Mouse (Mus musculus): ENCODE measurements at regions not wholly inside any gene's neighbourhood (a gene's known extent, or its start where the extent isn't known, plus 50 kb on each side); places are given as distances from the start of the nearest gene placed in this dataset.

DNA sequence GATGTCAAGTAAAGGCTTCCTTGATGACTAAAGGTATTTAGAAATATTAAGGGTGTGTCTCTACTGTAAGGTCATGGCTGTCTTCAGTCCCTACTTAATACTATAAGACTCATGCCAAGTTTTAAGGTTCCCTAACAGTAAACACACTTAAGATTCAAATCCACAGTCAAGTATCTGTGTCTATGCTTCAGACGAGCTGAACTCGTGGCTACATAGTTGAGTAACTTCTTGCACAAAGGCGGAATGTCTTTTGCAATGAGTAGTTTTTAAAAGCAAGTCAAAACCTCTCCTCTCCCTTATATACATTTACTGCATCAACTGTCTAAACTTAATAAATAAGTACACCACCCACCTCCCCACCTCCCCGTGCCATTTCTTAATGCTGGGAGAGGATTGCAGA lies 637.0 kb upstream of the Sall1 start:
- Histone ChIP-seq H3K27me3 (ENCODE audit: insufficient read depth, low read length) (no peaks in the 10 kb centered on the region), H3K36me3 (ENCODE audit: insufficient read depth, low read length) (no peaks in the 10 kb centered on the region), H3K4me3 (replicated peaks; ENCODE audit: low read length) (no peak overlapping the region), H3K9me3 (ENCODE audit: low read length) (no peaks in the 10 kb centered on the region), H3K4me1 (replicated peaks; ENCODE audit: low read depth, low read length) (no peaks in the 10 kb centered on the region)
- no peak for TF ChIP-seq NANOG (IDR thresholded peaks at IDR 0.05; ENCODE audit: borderline replicate concordance, low read length)
- TF ChIP-seq CTCF (conservative IDR thresholded peaks at IDR 0.05; ENCODE audit: low read length): no peak
- no peak for TF ChIP-seq POU5F1 (IDR thresholded peaks at IDR 0.05; ENCODE audit: borderline replicate concordance, low read length)

DNA sequence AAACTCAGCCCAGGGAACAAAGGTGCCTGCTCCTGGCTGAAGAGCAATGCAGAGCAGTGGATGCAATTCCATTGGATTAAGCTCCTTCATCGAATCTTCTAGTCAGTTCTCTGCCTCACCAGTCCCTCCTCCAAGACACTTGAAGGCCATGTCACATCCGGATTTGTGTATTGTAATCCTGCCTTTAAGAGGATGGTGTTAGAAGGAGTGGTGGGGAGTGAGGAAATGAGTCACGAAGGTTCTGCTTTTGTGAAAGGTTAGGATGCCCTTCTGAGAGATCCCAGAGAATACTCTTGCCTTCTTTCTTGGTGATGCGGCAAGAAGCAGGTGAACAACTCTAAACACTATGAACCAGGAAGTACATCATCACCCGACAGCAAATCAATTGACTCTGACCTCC lies 636.4 kb upstream of the Sall1 start:
- no peaks in the 10 kb centered on the region for H3K36me3 ChIP-seq (ENCODE audit: insufficient read depth, low read length)
- no peak for TF ChIP-seq CTCF (conservative IDR thresholded peaks at IDR 0.05; ENCODE audit: low read length)
- TF ChIP-seq POU5F1 (IDR thresholded peaks at IDR 0.05; ENCODE audit: borderline replicate concordance, low read length): no peak
- no peak for TF ChIP-seq NANOG (IDR thresholded peaks at IDR 0.05; ENCODE audit: borderline replicate concordance, low read length)
- no peaks in the 10 kb centered on the region for H3K4me1 ChIP-seq (replicated peaks; ENCODE audit: low read depth, low read length)
- no peaks in the 10 kb centered on the region for H3K27me3 ChIP-seq (ENCODE audit: insufficient read depth, low read length)
- no peak overlapping the region for H3K4me3 ChIP-seq (replicated peaks; ENCODE audit: low read length)
- H3K9me3 ChIP-seq (ENCODE audit: low read length): no peaks in the 10 kb centered on the region

DNA sequence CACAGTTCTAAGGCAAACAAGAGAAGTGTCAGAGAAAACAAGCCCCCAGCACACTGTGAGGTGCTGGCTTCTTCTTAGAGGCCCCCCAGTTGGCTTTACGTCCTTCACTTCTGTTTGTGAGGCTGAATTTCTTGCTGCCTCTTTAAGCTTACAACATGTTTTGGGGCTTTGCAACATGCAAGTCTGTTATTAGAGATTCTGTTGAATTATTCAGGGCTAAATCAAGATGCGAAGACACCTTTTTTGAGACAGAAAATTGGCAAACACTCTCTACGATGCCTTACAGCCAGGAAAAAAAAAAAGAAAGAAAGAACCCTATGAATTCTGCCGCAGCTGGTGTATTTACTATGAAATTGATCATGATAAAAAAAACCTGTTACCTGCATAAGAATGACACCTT lies 635.6 kb upstream of the Sall1 start:
- Histone ChIP-seq H3K4me3 (replicated peaks; ENCODE audit: low read length) (no peak overlapping the region), H3K9me3 (ENCODE audit: low read length) (no peaks in the 10 kb centered on the region), H3K4me1 (replicated peaks; ENCODE audit: low read depth, low read length) (no peaks in the 10 kb centered on the region), H3K36me3 (ENCODE audit: insufficient read depth, low read length) (no peaks in the 10 kb centered on the region), H3K27me3 (ENCODE audit: insufficient read depth, low read length) (no peaks in the 10 kb centered on the region)
- TF ChIP-seq POU5F1 (IDR thresholded peaks at IDR 0.05; ENCODE audit: borderline replicate concordance, low read length) (no peak), NANOG (IDR thresholded peaks at IDR 0.05; ENCODE audit: borderline replicate concordance, low read length) (no peak), CTCF (conservative IDR thresholded peaks at IDR 0.05; ENCODE audit: low read length) (no peak)

- no peak for TF ChIP-seq POU5F1 (IDR thresholded peaks at IDR 0.05; ENCODE audit: borderline replicate concordance, low read length)
- TF ChIP-seq CTCF (conservative IDR thresholded peaks at IDR 0.05; ENCODE audit: low read length): no peak
- TF ChIP-seq NANOG (IDR thresholded peaks at IDR 0.05; ENCODE audit: borderline replicate concordance, low read length): no peak
- no peaks in the 10 kb centered on the region for H3K27me3 ChIP-seq (ENCODE audit: insufficient read depth, low read length)
- H3K36me3 ChIP-seq (ENCODE audit: insufficient read depth, low read length): no peaks in the 10 kb centered on the region
These were observed 633.3 kb upstream of the Sall1 start for GRCm38 (mm10) chr8:89677266-89677665.

GRCm38 (mm10) chr8:89673911-89674310 lies 629.9 kb upstream of the Sall1 start:
- TF ChIP-seq POU5F1 (IDR thresholded peaks at IDR 0.05; ENCODE audit: borderline replicate concordance, low read length) (no peak), CTCF (conservative IDR thresholded peaks at IDR 0.05; ENCODE audit: low read length) (no peak), NANOG (IDR thresholded peaks at IDR 0.05; ENCODE audit: borderline replicate concordance, low read length) (no peak)
- Histone ChIP-seq H3K36me3 (ENCODE audit: insufficient read depth, low read length) (no peaks in the 10 kb centered on the region), H3K9me3 (ENCODE audit: low read length) (no peaks in the 10 kb centered on the region), H3K27me3 (ENCODE audit: insufficient read depth, low read length) (no peaks in the 10 kb centered on the region), H3K4me1 (replicated peaks; ENCODE audit: low read depth, low read length) (no peaks in the 10 kb centered on the region), H3K4me3 (replicated peaks; ENCODE audit: low read length) (no peak overlapping the region)

More at GRCm38 (mm10) chr8:89677266-89677665, 633.3 kb upstream of the Sall1 start:
- Histone ChIP-seq H3K9me3 (ENCODE audit: low read length) (no peaks in the 10 kb centered on the region), H3K4me1 (replicated peaks; ENCODE audit: low read depth, low read length) (no peaks in the 10 kb centered on the region), H3K4me3 (replicated peaks; ENCODE audit: low read length) (no peak overlapping the region)

DNA sequence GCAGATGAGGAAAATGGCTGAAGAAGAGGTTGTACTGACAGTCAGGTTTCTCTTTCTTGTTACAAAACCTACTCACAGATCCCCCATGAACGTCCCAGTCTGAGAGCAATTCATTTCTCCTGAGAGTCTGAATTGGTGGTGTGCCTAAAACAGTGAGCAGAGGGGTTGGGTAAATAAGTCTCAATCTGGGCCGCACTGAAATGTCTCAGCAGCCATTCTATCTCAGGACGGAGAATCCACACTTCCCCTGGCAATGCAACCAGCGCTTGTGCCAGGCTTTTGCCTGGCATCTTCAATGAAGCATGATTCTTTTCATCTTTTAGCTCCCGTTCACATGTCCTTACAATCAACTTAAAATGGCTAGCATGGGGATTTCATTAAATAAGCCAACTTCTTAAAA lies 628.7 kb upstream of the Sall1 start:
- TF ChIP-seq NANOG (IDR thresholded peaks at IDR 0.05; ENCODE audit: borderline replicate concordance, low read length) (no peak), CTCF (conservative IDR thresholded peaks at IDR 0.05; ENCODE audit: low read length) (no peak), POU5F1 (IDR thresholded peaks at IDR 0.05; ENCODE audit: borderline replicate concordance, low read length) (no peak)
- no peaks in the 10 kb centered on the region for H3K4me1 ChIP-seq (replicated peaks; ENCODE audit: low read depth, low read length)
- no peaks in the 10 kb centered on the region for H3K36me3 ChIP-seq (ENCODE audit: insufficient read depth, low read length)
- H3K9me3 ChIP-seq (ENCODE audit: low read length): no peaks in the 10 kb centered on the region
- no peaks in the 10 kb centered on the region for H3K27me3 ChIP-seq (ENCODE audit: insufficient read depth, low read length)
- no peak overlapping the region for H3K4me3 ChIP-seq (replicated peaks; ENCODE audit: low read length)

DNA sequence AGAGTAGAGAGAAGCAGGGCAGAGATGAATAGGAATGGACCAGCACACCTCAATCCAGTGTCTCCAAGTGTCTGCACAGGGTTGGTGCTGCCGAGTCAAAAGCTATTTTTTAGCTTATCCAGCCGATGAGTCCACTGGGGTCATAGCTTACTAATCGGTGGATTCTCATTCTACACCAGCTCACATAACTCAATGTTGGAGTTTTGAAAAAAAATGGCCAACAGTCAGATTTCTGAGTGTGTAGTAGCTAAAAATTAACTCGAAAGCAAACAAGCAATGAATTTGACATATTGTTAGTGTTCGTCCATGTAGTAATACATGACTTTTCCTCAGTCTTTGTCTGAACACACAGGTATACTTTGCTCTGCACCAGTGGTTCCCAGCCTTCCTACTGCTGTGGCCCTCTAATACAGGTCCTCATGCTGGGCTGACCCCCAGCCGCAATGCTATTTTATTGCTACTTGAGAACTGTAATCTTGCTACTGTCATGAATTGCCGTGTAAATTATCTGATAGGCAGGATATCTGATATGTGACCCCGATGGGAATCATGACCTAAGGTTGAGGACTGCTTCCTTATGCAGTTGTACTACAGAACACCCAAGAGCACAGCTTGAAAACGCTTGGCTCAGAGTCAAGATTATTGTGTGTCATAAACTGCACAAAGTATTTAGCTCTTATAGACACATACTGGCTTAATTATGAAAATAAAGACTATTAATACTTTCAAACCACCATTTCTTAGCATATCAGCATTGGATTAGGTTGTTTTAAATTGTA lies 621.1 kb upstream of the Sall1 start:
- H3K4me3 ChIP-seq (replicated peaks; ENCODE audit: low read length): no peak overlapping the region
- TF ChIP-seq POU5F1 (IDR thresholded peaks at IDR 0.05; ENCODE audit: borderline replicate concordance, low read length): no peak
- TF ChIP-seq NANOG (IDR thresholded peaks at IDR 0.05; ENCODE audit: borderline replicate concordance, low read length): no peak
- TF ChIP-seq CTCF (conservative IDR thresholded peaks at IDR 0.05; ENCODE audit: low read length): no peak
- no peaks in the 10 kb centered on the region for H3K4me1 ChIP-seq (replicated peaks; ENCODE audit: low read depth, low read length)
- no peaks in the 10 kb centered on the region for H3K9me3 ChIP-seq (ENCODE audit: low read length)
- no peaks in the 10 kb centered on the region for H3K27me3 ChIP-seq (ENCODE audit: insufficient read depth, low read length)
- no peaks in the 10 kb centered on the region for H3K36me3 ChIP-seq (ENCODE audit: insufficient read depth, low read length)

GRCm38 (mm10) chr8:89663859-89664258 lies 619.9 kb upstream of the Sall1 start:
- H3K27me3 ChIP-seq (ENCODE audit: insufficient read depth, low read length): no peaks in the 10 kb centered on the region
- H3K36me3 ChIP-seq (ENCODE audit: insufficient read depth, low read length): no peaks in the 10 kb centered on the region
- H3K4me1 ChIP-seq (replicated peaks; ENCODE audit: low read depth, low read length): no peaks in the 10 kb centered on the region
- TF ChIP-seq NANOG (IDR thresholded peaks at IDR 0.05; ENCODE audit: borderline replicate concordance, low read length): no peak
- no peak for TF ChIP-seq CTCF (conservative IDR thresholded peaks at IDR 0.05; ENCODE audit: low read length)
- TF ChIP-seq POU5F1 (IDR thresholded peaks at IDR 0.05; ENCODE audit: borderline replicate concordance, low read length): no peak
- H3K4me3 ChIP-seq (replicated peaks; ENCODE audit: low read length): no peak overlapping the region
- H3K9me3 ChIP-seq (ENCODE audit: low read length): no peaks in the 10 kb centered on the region

Data from E14TG2a.4 (cell line).